Mouse (Mus musculus) cerebellum, adult 2 months (tissue): ENCODE measurements at regions not wholly inside any gene's neighbourhood (a gene's known extent, or its start where the extent isn't known, plus 50 kb on each side); places are given as distances from the start of the nearest gene placed in this dataset.

Source experiments
- CTCF ChIP-seq: fragments of 200-500 bp; IDR thresholded peaks from 2 replicates; pipeline ENCODE4 v1.5.1; 2011; ENCODE audit warnings: low read depth, mild to moderate bottlenecking, control low read depth, low read length, moderate library complexity, borderline replicate concordance; ENCODE audit not compliant: insufficient read depth
- POLR2A ChIP-seq: fragments of 200-500 bp; IDR thresholded peaks from 2 replicates; pipeline ENCODE4 v1.6.1; 2011; ENCODE audit warnings: low read length, control low read depth, borderline replicate concordance; ENCODE audit not compliant: insufficient read depth

DNA sequence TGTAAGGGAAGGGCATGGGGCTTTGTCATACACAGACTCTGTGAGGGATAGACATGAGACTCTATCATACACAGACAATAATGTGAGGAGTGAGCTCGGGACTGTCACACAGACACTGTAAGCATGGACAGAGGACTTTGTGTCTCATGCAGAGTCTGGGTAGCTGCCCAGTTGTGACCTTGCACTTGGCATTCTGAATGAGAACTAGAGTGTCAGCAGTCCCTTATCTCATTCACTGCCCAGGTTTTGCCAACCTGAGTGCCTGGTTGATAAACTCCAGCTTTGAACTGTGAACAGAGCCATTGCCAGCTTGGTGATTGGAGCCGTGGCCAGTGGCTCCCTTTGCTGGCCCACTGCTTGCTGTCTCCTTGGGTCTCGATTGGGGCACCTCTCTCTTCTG, 75.5 kb upstream of the Otos start:
- no peak for TF ChIP-seq CTCF
- TF ChIP-seq POLR2A, result no peak
